Mouse (Mus musculus) adrenal gland, adult (tissue): Measurements from ENCODE around the gene Ahcy.
"Not testable (repeated sequence)": the region's sequence is repeated elsewhere in the genome, so short reads cannot be mapped to it uniquely, and the experiment has no call there.

Experiments
- DNase-seq, 2 experiments: peaks; one replicate each; pipeline ENCODE4 v3.0.0; 2022 to 2023; ENCODE audit warnings: low spot score in 1 of 2; ENCODE audit not compliant: inconsistent age in 2 of 2

The Ahcy gene

DNA sequence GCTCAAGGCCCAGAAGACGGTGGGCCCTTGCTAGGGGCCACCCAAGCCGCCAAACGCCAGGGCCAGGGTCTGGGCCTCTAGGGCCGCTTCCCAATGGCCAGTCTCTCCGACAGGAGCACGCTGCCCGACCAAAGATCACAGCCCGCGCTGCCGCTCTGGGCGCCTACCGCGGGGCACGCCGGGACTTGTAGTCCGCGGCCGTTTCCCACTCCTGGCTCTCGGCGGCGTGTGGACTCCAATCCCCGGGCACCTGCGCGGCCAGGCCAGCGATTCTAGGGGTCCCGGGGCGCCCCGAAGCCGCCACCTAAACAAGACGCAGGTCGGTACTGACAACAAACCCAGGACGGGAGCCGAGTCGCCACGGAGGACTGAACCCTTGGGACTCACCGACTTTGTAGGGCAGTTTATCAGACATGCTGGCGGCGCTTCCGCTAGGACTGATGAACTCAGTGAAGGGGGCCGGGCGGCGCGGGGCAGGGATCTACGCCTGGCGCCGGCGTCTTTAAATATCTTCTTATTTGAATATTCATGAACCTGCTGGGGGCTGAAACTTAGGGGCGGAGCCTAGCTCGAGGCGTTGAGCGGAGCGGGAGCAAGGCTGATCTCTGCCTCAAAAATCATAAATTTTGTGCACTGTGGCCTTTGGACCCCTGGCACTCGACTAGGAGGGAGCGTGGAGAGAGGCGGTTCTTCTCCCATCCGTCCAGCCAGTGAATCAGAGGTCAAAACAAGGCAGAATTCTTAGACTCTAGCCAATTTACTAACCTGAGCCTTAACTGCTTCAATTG is at the start of gene Ahcy:
Gene Ahcy, minus strand, starts transcription at position 520 of the 788 bp plus-strand sequence.
- peak; percentile 93 to 99 for DNase-seq

DNA sequence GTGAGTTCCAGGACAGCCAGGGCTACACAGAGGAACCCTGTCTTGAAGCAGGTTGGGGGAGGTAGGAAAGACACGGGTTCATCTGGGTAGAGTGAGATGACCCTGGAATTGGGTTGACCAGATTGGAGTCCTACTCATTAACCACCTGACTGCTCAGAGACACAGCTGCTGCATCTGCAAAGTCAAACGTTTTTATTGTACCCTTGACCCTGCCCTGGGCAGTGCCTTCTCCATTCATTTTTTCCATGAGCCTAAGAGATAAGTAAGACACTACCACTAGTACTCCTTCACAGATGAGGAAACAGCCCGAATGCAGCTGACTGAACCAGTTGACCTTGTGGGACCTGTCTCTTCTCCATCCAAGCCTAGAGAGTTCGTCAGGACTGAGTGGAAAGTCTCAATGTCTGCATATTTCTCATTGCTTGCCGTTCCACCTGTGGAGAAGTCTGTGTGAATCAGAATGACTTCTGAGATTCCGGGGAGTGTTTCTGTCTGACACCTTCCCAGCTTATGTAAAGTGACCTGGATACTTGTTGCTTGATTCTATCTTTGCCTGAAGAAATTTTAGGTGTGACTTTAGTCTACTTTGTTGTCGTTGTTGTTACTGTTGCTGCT is 41.0 kb upstream of the Ahcy start:
- DNase-seq = no peak

DNA sequence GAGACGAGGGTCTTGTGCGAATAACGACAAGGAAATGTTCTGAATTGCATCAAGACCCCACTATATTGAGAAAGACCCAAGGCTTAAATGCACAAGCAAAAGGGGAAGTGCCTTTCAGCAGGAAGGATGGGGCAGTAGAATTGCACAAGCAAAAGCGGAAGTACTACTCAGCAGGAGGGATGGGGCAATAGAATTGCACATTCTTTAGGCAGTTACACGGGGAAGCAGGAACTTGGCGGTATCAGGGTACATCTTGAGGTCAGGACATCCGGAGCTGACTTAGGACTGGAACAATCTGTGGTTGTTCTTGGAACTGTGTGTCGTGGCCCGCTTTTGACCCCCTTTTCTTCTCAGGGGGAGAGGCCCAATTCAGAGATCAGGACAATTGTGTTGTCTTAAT is 33.0 kb upstream of the Ahcy start:
- not testable (repeated sequence) for DNase-seq

DNA sequence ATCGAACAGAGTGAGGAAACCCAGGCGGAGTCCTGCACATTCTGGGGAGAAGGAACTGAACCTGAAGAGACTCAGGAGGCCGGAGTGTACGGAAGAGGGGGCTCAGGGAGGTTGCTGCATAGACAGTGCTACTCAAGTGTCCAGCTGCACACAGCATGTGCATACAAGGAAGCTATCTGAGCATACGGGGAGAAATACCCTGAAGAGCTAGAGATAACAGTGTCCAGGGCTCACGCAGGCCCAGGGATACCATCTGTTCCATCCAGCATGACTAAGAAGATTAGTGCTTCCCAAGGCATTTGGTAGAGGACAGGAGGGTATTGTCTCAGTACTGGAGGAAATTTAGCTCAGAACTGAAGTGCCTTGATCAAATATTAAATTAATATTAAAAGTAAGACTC is 29.3 kb upstream of the Ahcy start:
- no peak for DNase-seq

DNA sequence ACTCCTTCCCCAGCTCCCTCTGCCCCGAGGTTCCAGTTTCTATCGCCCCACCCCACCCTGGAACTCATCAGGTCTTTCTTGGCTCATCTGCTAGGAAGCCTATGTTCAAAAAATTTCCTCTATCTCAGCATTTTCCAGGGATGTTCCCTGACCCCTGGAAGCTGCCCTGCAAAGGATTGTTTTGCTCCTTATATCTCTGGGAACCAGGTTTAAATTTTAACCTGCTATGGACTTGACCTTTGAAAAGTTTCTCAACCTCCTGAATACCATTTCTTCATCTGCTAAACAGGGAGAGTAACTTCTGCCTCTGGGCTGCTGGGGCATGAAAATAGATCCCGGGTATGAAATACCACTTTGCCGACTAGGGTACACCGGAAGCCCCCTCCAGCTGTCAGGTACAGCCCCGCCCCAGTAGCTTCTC is 27.5 kb upstream of the Ahcy start:
- no peak for DNase-seq

DNA sequence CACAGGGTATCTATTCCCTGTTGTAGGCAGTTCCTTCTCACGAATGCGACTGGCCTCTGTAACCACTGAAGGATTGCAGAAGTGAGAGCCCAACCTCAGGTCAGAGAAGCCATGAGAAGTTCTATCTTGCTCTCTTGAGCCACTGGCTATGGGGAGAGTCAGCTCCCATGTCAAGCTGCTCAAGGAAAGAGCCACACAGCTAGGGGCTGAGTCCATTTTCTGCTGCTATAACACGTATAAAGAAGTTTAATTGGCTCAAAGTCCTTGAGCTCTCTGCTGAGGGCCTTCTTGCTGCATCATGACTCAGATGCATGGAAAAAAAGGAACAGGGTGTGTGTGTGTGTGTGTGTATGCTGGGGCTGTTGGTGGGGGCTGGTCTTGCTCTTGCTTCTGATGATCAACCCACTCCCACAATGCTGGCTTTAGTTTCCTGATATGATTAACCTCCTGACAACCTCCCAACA is 26.5 kb upstream of the Ahcy start:
- DNase-seq = peak; percentile 28 to 59

DNA sequence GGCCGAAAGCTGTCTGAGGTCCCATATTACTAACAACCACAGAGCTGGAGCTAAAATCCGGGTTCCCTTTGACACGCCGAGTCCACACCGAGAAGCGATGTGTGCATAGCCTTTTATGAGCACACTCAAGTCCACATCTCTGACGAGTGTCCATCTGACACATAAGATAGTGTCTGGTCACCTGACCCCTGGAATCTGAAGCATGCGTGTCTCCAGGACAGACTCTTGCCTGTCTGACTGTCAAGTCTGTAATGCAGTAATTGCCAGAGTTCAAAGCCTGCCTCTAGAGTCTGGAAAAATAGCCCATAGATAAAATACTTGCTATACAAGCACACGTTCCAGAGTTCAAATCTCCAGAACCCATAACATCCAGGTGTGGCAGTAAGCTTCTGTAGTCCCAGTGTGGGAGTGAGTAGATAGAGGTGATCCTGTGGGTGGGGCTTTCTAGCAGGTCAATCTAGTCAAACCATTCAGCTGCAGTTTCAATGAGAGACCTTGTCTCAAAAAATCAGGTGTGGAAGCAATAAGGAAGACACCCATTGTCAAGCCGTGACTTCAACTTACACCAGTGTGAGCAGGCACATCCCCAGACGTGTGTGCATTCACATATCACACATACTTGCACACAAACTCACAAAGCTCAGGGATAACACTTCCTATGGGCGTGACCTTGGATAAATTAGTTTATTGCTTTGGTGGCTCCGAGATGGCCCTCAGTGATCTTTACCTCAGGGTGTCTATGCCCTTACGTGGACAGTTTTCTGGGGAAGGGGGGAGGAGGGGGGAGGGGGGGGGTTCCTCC is 25.9 kb upstream of the Ahcy start:
- no peak for DNase-seq

DNA sequence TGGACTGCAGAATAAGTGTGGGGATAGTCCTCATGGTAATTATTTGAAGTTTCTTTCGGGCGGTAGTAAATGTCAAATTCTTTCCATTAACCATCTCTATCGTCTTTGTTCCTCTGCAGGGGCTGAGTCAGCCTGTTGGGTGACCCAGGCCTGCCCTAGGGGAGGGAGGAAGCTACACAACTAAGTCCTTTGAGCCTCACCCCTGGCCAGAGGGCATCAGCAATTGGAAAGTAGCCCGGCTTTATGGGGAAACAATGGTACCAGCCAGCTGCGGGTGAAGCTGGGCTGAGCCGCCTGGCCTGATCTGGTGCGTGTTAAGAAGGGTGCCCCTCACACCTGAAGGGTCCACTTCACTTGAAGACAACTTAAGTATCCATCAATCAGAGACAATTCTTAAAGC is 25.1 kb upstream of the Ahcy start:
- peak; percentile 46 to 61 for DNase-seq

DNA sequence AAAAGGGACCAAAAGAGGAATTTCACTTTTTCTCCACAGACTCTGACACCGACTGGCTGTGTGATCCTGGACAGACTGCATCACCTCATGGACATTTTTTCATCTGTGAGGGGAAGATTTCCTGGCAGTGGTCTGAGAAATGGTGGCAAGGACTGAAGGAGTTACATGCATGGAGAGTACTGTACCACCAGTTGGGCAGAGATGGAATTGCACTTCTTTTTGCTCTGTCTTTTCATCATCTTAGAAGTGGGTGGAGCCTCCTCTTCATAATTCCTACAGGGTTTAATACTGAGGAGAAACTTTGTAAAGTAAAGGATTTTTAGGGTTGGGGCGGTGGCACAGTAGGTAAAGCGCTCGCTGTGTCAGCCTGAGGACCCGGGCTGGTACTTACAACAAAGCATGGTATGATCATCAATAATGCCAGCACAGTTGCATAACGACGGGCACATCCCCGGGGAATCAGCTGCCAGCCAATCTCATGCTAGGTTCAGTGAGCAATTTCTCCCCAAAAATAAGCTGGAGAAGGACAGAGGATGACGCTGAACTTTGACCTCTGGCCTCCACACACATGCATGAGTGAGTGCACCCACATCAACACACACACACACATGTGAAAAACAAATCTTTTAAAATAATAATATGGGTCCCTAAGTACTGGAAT is 24.6 kb upstream of the Ahcy start:
- peak in 1 of 2 experiments; percentile 74 for DNase-seq

DNA sequence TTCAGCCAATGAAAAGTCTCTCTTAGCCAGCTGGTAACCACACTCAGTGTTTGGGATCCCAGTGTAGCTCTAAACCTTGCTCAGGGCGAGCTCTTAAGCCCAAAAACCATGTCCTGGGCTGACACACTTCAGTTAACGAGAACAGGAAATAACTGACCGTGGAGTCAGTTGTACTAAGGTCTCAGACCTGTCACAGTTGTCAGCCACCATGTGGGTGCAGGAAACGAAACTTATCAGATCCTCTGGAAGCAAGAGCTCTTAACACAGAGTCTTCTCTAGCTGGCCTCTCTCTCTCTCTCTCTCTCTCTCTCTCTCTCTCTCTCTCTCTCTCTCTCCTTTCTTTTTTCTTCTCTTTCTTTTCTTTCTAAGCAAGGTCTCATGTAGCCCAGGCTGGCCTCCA is 19.1 kb upstream of the Ahcy start:
- DNase-seq = no peak

DNA sequence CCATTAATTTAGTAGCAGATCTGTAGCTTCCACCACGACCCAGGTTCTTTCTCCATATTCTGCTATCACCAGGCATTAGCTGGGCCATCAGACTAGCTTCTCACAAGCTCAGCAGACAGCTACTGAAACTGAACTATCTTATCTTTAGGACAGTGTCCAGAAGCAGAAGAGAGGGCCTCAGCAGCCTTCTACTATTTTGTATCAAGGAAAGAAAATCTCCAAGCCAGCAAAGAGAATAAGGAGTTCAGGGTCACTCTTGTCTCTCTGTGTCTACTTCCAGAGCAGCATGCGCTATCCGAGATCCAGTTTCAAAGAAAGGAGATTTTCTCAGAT is 17.4 kb upstream of the Ahcy start:
- DNase-seq = peak in 1 of 2 experiments; percentile 66

DNA sequence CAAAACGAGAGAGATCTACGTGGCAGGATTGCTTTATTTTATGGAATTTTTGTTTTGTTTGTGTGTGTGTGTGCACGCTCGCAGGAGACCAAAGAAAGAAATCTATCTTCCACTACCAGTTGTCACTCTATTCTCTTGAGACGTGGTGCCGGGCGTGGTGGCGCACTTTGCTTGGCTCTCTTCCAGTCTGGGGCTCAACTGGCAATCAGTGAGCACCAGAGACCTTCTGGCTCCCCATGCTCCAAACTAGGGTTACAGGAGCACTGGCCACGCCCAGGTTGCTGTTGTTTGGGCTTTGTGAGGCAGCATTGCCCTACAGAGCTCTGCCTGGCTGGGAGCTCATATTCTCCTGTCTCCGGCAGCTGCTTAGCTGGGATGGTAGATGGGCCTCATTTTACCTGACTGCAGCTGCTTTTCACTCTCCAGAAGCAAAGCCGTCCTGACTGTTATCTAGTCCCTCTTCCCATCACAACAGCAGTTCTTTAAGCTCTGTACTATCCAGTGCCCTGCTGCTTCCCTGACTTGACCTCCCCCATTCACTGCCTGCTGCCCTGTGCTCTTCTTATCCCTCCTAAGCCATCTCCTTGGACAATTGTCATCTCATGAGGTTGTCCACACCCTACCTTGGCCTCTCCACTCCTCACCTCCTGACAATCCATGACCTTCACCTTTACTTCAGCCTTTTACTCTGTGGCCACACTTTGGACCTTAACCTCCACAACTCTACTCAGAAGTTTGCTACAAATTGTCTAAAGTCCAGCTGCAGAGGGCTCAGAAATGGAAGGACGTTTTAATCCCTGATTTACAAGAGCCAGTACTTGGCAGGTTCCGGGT is 16.8 kb upstream of the Ahcy start:
- peak; percentile 41 to 65 for DNase-seq

DNA sequence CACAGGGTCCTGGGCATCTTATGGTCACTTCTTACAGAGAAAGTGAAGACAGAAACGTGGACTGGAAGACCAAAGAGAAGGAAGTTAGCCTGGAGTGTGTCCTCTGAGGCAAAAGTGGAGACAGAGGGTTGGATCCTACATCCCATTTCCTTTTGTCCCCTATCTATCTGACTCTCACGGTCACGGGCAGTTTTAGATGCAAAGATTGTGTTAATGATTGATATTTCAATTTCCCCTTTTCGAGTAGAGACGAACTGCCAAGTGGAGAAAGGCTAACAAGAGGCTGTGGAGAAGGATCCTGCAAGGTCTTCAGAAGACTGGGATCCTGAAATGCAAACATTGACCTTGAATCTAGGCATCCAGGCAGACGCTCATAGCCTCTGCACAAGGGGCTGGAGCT is 14.0 kb upstream of the Ahcy start:
- no peak for DNase-seq

DNA sequence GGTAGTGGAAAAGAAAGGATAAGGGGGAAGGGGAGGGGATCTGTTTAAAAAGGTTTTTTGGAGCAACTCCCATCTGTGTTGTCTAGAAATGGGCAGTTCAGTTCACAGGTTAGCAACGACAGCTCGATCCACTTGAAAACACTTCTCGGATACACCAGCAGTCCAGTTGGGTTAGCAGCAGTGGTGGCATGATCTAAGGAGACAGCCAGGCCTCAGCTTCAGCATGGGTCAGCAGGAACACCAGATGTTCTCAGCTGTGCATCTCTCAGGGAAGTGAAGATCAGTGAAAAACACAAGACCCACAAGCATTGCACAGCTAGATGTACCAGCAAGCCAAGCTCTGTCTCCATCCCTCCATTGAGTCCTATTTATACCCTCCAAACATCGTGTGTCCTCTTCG is 12.0 kb upstream of the Ahcy start:
- DNase-seq = no peak

DNA sequence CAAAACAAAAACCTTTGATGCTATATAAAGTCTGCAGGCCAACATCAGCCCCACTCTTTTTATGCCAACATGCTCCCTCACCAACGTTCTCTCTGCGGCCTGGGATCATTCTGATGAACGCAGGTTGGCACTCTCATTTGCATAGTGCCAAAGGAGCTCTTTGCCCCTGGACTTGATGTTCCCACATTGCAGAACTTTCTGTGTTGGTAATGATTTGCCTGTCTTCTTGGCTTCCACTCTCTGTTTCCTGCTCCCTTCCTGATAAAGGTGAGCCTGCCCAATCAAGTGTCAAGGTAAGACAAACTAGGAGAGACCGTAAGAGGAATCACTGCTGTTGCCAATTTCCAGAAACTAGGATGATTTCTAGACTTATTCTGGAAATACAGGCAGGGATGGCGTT is 10.2 kb upstream of the Ahcy start:
- no peak for DNase-seq

DNA sequence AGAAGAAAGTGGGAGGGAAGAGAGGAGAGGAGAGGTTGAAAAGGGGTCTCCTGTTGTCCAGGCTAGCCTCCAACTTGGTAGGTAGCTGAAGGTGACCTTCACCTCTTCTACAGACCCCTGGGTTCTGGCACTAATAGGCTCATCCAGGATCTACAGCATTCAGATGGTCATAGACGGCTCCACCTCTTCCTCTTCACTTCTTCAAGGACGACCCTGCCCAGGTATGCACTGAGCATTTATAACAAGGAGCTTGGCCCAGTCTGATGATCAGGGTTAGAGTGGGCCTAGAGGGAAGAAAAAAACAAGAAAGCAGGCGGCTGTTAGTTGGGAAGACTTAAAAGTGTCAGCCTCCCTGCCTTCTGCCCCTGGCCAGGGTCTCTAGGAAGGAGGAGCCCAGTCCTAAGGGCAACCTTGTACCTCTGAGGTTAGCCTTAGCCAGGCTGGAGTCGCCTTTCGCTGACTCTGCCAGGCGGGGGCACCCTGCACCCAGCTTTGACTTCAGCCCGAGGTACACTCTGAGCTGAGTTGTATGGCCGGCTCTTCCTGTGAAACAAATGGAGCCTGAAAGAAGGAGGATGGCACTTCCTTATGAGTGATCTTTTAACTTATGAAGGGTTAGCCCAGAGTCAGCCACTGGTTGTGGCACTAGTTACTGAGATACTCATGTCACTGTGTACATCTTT is 8.0 kb upstream of the Ahcy start:
- DNase-seq = peak; percentile 77 to 90

DNA sequence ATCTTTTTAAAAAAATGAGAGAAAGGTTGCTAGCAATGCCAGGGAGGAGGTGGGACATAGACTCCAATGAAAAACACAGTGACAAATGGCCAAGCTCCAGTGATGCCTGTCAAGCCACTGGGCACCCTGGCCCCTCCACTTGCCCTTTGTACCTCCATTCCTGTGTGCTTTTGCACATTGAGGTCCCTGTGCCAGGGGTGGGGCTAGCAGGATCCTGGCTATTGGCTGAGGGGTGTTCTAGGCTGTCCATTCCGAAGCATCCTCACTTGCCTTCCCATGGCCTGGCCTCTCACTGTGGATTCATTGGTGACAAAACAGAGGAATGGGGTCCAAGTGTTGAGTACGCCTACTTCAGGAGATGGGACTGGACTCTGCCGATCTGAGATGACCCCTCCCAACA is 6.8 kb upstream of the Ahcy start:
- DNase-seq = no peak

DNA sequence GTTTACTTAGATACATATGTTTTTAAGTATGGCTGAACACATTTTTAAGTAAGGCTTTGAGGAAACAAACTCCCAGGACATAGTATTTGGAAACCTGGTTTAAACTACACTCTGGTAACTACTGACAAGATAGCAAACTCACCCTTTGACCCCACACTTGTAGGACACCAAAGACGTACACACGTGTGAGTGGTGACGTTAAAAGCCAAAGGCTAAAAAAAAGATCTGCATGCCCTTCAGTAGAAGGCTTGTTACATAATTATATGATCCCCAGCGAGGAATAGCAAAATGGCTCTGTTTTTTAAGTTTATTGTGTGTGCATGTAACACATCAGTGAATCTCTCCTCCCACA is 5.9 kb upstream of the Ahcy start:
- DNase-seq = no peak

DNA sequence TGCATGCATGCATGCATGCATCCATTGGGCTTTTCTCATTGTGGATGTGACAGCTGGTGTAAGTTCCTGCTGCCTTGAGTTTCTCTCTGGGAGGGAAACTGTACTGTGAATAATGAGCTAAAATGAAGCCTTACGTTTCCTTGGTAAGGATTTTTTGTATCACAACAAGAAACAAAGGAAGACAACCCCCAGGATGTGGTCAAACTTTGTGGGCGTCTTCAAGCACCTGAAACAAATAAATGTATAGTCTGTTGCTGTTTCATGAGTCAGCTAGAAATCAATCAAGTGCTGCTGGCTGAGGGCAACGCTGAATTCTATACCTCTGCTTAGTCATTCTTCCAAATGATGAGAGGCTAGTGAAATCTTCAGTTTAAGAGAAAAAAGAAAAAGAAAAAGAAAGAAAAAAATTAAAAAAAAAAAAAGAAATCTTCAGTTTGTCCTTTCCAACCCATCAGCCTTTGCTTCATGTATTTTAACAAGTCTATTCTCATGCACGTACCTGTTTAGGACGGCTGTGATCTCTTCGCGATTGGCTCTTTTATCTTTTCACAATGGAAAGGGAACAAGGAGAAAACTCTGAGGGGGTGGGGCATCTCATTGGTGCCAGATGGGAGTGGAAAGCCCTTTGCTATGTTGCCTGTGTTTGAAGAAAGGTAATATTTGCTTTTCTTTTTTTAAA is 5.3 kb upstream of the Ahcy start:
- DNase-seq = no peak

DNA sequence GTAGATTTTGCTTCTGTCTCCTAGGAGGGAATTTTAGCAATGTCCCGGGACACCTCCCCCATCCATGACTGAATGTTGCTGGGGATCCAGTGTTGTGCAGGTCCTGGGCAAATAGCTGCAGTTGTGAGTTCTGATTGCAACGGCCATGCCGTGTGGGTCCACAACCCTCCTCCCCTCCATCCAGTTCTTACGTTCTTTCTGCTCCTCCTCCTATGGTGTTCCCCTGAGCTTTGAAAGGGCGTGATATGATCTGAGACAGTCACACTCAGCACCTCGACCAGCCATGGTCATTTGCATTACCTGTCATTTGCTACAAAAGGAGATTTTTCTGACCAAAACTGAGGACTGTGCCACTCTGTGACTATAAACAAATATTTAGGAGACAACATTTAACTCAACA is 1.4 kb upstream of the Ahcy start:
- no peak for DNase-seq
